ENCODE assay signal across 8 mouse cellular contexts in the genomic region with DNA sequence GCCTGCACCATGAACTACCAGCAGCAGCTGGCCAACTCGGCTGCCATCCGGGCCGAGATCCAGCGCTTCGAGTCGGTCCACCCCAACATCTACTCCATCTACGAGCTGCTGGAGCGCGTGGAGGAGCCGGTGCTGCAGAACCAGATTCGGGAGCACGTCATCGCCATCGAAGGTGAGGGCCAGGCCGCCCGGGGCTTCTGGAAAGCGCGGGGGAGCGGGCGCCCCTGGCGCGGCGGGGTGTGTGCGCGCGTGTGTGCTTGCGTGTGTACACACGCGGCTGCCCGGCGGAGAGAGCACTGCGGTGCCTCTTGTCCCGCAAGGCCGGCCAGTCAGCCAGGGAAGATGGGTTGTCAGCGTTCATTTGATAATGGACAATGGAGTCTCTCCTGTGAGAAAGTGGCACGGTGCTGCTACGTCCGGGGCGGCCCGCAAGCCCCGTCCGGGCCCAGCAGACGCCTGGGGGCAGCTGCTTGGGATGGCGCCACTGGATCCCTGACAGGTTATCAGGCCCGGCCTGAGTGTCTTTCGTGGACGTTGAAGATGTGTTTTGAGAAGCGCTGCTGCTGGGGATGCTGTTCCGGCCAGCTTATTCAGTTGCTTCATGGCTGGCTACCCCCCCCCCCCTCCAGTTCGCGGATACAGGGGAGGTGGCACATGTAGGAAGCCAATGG. TPM values are rescaled to one million over a fixed set of nuclear protein-coding genes. Genes with fewer than 3 reads are reported as not detected.
A peak's percentile ranks its signal among the peaks of the same experiment; 100 is the strongest.
DNase-seq lines count a peak whose midpoint lies in the region; ATAC-seq and TF ChIP-seq lines count a peak whose summit lies in the region.

No protein-coding gene starts in this region.

- no peaks in the 10 kb centered on the region for H3K9me3 ChIP-seq in hindbrain, postnatal 0 days (ENCODE audit: low read length)
- no peaks in the 10 kb centered on the region for H3K9me3 ChIP-seq in limb, embryonic 15.5 days
- no peaks in the 10 kb centered on the region for H3K9me3 ChIP-seq in midbrain, postnatal 0 days (ENCODE audit: low read length)

- no peaks in the 10 kb centered on the region for H3K36me3 ChIP-seq in hindbrain, postnatal 0 days (ENCODE audit: insufficient read depth, low read length)
- H3K36me3 ChIP-seq in limb, embryonic 15.5 days, result no peaks in the 10 kb centered on the region
- no peaks in the 10 kb centered on the region for H3K36me3 ChIP-seq in midbrain, postnatal 0 days (ENCODE audit: insufficient read depth, low read length)

- WGBS in hindbrain, postnatal 0 days, result under 1% methylated on average over 51 of the region's 51 CpGs
- WGBS in limb, embryonic 15.5 days, result under 1% methylated on average over 51 of the region's 51 CpGs
- WGBS in midbrain, postnatal 0 days, result under 1% methylated on average over 51 of the region's 51 CpGs

- peak; percentile 21 for ATAC-seq in hindbrain, postnatal 0 days
- no peak for ATAC-seq in limb, embryonic 15.5 days (ENCODE audit: insufficient number of reproducible peaks, low FRiP score, low TSS enrichment, low read depth)
- peak; percentile 24 for ATAC-seq in midbrain, postnatal 0 days (ENCODE audit: low FRiP score)

- no peak for TF ChIP-seq CTCF in hindbrain, postnatal 0 days (IDR thresholded peaks at IDR 0.05; ENCODE audit: low read depth)
- no peak for TF ChIP-seq CTCF in midbrain, postnatal 0 days (IDR thresholded peaks at IDR 0.05)

- H3K4me3 ChIP-seq in hindbrain, postnatal 0 days (ENCODE audit: low read length), result peak overlapping the region; percentile 91
- H3K4me3 ChIP-seq in limb, embryonic 15.5 days, result peak overlapping the region; percentile 82
- H3K4me3 ChIP-seq in midbrain, postnatal 0 days (ENCODE audit: low read depth, low read length), result peak overlapping the region; percentile 65

- peak overlapping the region; percentile 81 for H3K9ac ChIP-seq in hindbrain, postnatal 0 days (replicated peaks; ENCODE audit: low read length)
- H3K9ac ChIP-seq in limb, embryonic 15.5 days, result peak overlapping the region; percentile 73
- peak overlapping the region; percentile 74 for H3K9ac ChIP-seq in midbrain, postnatal 0 days (replicated peaks; ENCODE audit: low read length, poor library complexity, severe bottlenecking)

- H3K4me2 ChIP-seq in hindbrain, postnatal 0 days (ENCODE audit: low read depth, low read length), result peak overlapping the region; percentile 91
- H3K4me2 ChIP-seq in limb, embryonic 15.5 days, result peak overlapping the region; percentile 89
- peak overlapping the region; percentile 69 for H3K4me2 ChIP-seq in midbrain, postnatal 0 days (ENCODE audit: low read depth, low read length, poor library complexity, severe bottlenecking)

- peak overlapping the region; percentile 80 for H3K27ac ChIP-seq in hindbrain, postnatal 0 days
- H3K27ac ChIP-seq in limb, embryonic 15.5 days, result peak overlapping the region; percentile 87
- peak overlapping the region; percentile 26; the same call in 1 of the 2 replicates for H3K27ac ChIP-seq in midbrain, postnatal 0 days (ENCODE audit: low read depth, low read length)

- no peaks in the 10 kb centered on the region for H3K27me3 ChIP-seq in hindbrain, postnatal 0 days (ENCODE audit: insufficient read depth, low read length)
- H3K27me3 ChIP-seq in limb, embryonic 15.5 days, result no peaks in the 10 kb centered on the region
- no peaks in the 10 kb centered on the region for H3K27me3 ChIP-seq in midbrain, postnatal 0 days (ENCODE audit: insufficient read depth, low read length)

- peaks cover 18% of the 10 kb centered on the region for H3K4me1 ChIP-seq in hindbrain, postnatal 0 days (ENCODE audit: insufficient read depth, low read length)
- peaks cover 28% of the 10 kb centered on the region for H3K4me1 ChIP-seq in limb, embryonic 15.5 days
- peaks cover 9% of the 10 kb centered on the region for H3K4me1 ChIP-seq in midbrain, postnatal 0 days (ENCODE audit: insufficient read depth, low read length)

- DNase-seq in ovary, postnatal 36 days (ENCODE audit: low spot score), result peak; percentile 54
- DNase-seq in ovary, adult 18-20 months (ENCODE audit: low spot score), result no peak
- peak; percentile 74 for DNase-seq in cerebellum, adult 9-10 months
- DNase-seq in frontal cortex, postnatal 25 days (ENCODE audit: low spot score in 2 of 2), result peak; percentile 23 to 24
- DNase-seq in hindbrain, postnatal 0 days (ENCODE audit: low spot score), result peak; percentile 57
- DNase-seq in midbrain, postnatal 0 days (ENCODE audit: low spot score), result peak; percentile 53
- peak; percentile 38 for DNase-seq in yolk sac, embryonic 10.5 days (ENCODE audit: low spot score)

RNA-seq across cellular contexts. Expression of a gene that starts 0.9 kb away (rescaled TPM):
- total RNA-seq in hindbrain, postnatal 0 days (2014; rRNA removed), result 111 and 122 TPM in 2 replicates
- 40.0 and 41.4 TPM in 2 replicates for polyA plus RNA-seq in hindbrain, postnatal 0 days (2015; fragmentation: Nextera tagmentation; extraction: Ambion mirVana)
- 7.9 and 10.7 TPM in 2 replicates for polyA plus RNA-seq in limb, embryonic 15.5 days (2015; fragmentation: Nextera tagmentation; extraction: Ambion mirVana)
- 175 and 187 TPM in 2 replicates for total RNA-seq in midbrain, postnatal 0 days (2014; rRNA removed)
- polyA plus RNA-seq in midbrain, postnatal 0 days (2015; fragmentation: Nextera tagmentation; extraction: Ambion mirVana), result 40.4 and 45.9 TPM in 2 replicates

Comparison
In these comparisons a context has a peak if more than half of its experiments do, and no peak if none do; other contexts are left out.
1. H3K27ac ChIP-seq: peak in every context shown above with its lines; median percentile 87 in limb, embryonic 15.5 days; 80 in hindbrain, postnatal 0 days; 26 in midbrain, postnatal 0 days.